ENCODE assay signal across 28 mouse cellular contexts in the genomic region with DNA sequence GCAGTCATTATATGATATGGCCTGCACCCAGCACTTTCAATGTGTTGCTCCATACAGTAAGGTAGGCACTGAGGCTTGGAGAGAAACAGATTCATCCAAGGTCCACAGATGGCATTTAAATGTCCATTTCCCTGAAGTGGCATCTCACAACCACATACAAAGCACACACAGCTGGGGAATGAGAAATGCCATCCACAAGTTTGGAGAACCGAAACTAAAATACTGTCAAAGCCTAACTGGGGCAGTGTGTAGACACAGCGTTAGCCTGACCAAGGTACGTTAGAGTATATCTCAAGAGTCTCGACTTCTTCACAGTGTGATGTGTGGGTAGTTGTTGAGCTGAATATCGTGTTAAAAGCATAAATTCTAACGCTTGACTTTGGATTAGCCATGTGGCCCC.
"Had no signal": no experiment of that assay in that cellular context is flagged by ENCODE, and none has a peak within 500 bp of the region (broad histone marks: within the 10 kb centered on the region; RNA-seq: fewer than 3 reads in every experiment).

No protein-coding gene starts in this region.

- H3K27me3 ChIP-seq: heart, embryonic 13.5 days; heart, embryonic 15.5 days; hindbrain, embryonic 13.5 days; hindbrain, embryonic 15.5 days; kidney, embryonic 15.5 days; limb, embryonic 12.5 days; liver, embryonic 13.5 days had no signal

- H3K4me2 ChIP-seq: heart, embryonic 11.5 days; heart, embryonic 13.5 days; heart, embryonic 15.5 days; hindbrain, embryonic 13.5 days; hindbrain, embryonic 15.5 days; kidney, embryonic 15.5 days; limb, embryonic 12.5 days; liver, embryonic 11.5 days; liver, embryonic 13.5 days had no signal

- ATAC-seq: hindbrain, postnatal 0 days; intestine, embryonic 16.5 days had no signal

- H3K27ac ChIP-seq: gastrocnemius, adult 2 months; heart, embryonic 13.5 days; heart, embryonic 15.5 days; hindbrain, embryonic 13.5 days; hindbrain, embryonic 15.5 days; hindbrain, postnatal 0 days; kidney, embryonic 15.5 days; kidney, postnatal 0 days; left cerebral cortex, adult 2 months; limb, embryonic 12.5 days; liver, embryonic 13.5 days had no signal

- H3K36me3 ChIP-seq: heart, embryonic 13.5 days; heart, embryonic 15.5 days; hindbrain, embryonic 13.5 days; hindbrain, embryonic 15.5 days; kidney, embryonic 15.5 days; limb, embryonic 12.5 days; liver, embryonic 13.5 days had no signal

- H3K9ac ChIP-seq: heart, embryonic 13.5 days; heart, embryonic 15.5 days; hindbrain, embryonic 13.5 days; hindbrain, embryonic 15.5 days; kidney, embryonic 15.5 days; limb, embryonic 12.5 days; liver, embryonic 13.5 days had no signal

- H3K4me1 ChIP-seq: liver, embryonic 13.5 days had no signal

- DNase-seq: gastrocnemius, adult 2 months; gastrocnemius, postnatal 10 days; gastrocnemius, postnatal 25 days; heart, adult 18-20 months; heart, postnatal 14 days; heart, postnatal 36 days; kidney, adult 11 months; kidney, adult 2 months; kidney, adult 9 months; kidney, postnatal 14 days; kidney, postnatal 36 days; layer of hippocampus, adult 9-11 months; layer of hippocampus, postnatal 36 days; liver; liver, embryonic 13.5 days had no signal

- H3K9me3 ChIP-seq: heart, embryonic 13.5 days; heart, embryonic 15.5 days; hindbrain, embryonic 13.5 days; hindbrain, embryonic 15.5 days; kidney, embryonic 15.5 days; limb, embryonic 10.5 days; limb, embryonic 12.5 days; liver, embryonic 13.5 days had no signal

- H3K4me3 ChIP-seq: gastrocnemius, adult 2 months; heart, embryonic 13.5 days; heart, embryonic 15.5 days; hindbrain, embryonic 13.5 days; hindbrain, embryonic 15.5 days; kidney, embryonic 15.5 days; left cerebral cortex, adult 2 months; limb, embryonic 10.5 days; limb, embryonic 12.5 days; liver, embryonic 13.5 days had no signal
